Mouse (Mus musculus): Measurements from ENCODE around the gene Fzd9.

Gene Fzd9

GRCm38 (mm10) chr5:135251079-135251454, at the start of gene Fzd9:
Fzd9 (minus strand) TSS chr5:135251230.
- peak; percentile 46 for DNase-seq (ENCODE audit: low spot score)

- no peak for DNase-seq (ENCODE audit: low spot score)
Measured at GRCm38 (mm10) chr5:135292001-135292400, 41.0 kb upstream of the Fzd9 start.

GRCm38 (mm10) chr5:135291193-135291592, 40.2 kb upstream of the Fzd9 start:
- no peak for DNase-seq (ENCODE audit: low spot score)

GRCm38 (mm10) chr5:135290703-135291102, 39.7 kb upstream of the Fzd9 start:
- DNase-seq (ENCODE audit: low spot score), result no peak

GRCm38 (mm10) chr5:135286926-135287325, 35.9 kb upstream of the Fzd9 start:
- no peak for DNase-seq (ENCODE audit: low spot score)

GRCm38 (mm10) chr5:135286185-135286584, 35.2 kb upstream of the Fzd9 start:
- DNase-seq (ENCODE audit: low spot score), result peak; percentile 55

- no peak for DNase-seq (ENCODE audit: low spot score)
Measured at GRCm38 (mm10) chr5:135285211-135285610, 34.2 kb upstream of the Fzd9 start.

GRCm38 (mm10) chr5:135280226-135280625, 29.2 kb upstream of the Fzd9 start:
- DNase-seq (ENCODE audit: low spot score), result no peak

- no peak for DNase-seq (ENCODE audit: low spot score)
Measured at GRCm38 (mm10) chr5:135276597-135276996, 25.6 kb upstream of the Fzd9 start.

- DNase-seq (ENCODE audit: low spot score), result no peak
Measured at GRCm38 (mm10) chr5:135274663-135275396, 23.8 kb upstream of the Fzd9 start.

GRCm38 (mm10) chr5:135271563-135272165, 20.6 kb upstream of the Fzd9 start:
- no peak for DNase-seq (ENCODE audit: low spot score)

GRCm38 (mm10) chr5:135270361-135270760, 19.3 kb upstream of the Fzd9 start:
- no peak for DNase-seq (ENCODE audit: low spot score)

- no peak for DNase-seq (ENCODE audit: low spot score)
Measured at GRCm38 (mm10) chr5:135269451-135269850, 18.4 kb upstream of the Fzd9 start.

- DNase-seq (ENCODE audit: low spot score), result no peak
Measured at GRCm38 (mm10) chr5:135264548-135264947, 13.5 kb upstream of the Fzd9 start.

- no peak for DNase-seq (ENCODE audit: low spot score)
Measured at GRCm38 (mm10) chr5:135263866-135264503, 13.0 kb upstream of the Fzd9 start.

GRCm38 (mm10) chr5:135258280-135259150, 7.5 kb upstream of the Fzd9 start:
- DNase-seq (ENCODE audit: low spot score), result no peak

GRCm38 (mm10) chr5:135257559-135257958, 6.5 kb upstream of the Fzd9 start:
- no peak for DNase-seq (ENCODE audit: low spot score)

GRCm38 (mm10) chr5:135256166-135256565, 5.1 kb upstream of the Fzd9 start:
- DNase-seq (ENCODE audit: low spot score), result no peak

GRCm38 (mm10) chr5:135253741-135254401, 2.8 kb upstream of the Fzd9 start:
- DNase-seq (ENCODE audit: low spot score), result no peak

- DNase-seq (ENCODE audit: low spot score), result no peak
Measured at GRCm38 (mm10) chr5:135250186-135251078, 598 bp downstream of the Fzd9 start.

All from layer of hippocampus, adult 9-10 months (tissue).